Mouse (Mus musculus): ENCODE measurements around the gene Defb46. TPM values are rescaled to one million over a fixed set of nuclear protein-coding genes. Genes with fewer than 3 reads are reported as not detected.

Gene Defb46
- not detected for total RNA-seq (2023)

DNA sequence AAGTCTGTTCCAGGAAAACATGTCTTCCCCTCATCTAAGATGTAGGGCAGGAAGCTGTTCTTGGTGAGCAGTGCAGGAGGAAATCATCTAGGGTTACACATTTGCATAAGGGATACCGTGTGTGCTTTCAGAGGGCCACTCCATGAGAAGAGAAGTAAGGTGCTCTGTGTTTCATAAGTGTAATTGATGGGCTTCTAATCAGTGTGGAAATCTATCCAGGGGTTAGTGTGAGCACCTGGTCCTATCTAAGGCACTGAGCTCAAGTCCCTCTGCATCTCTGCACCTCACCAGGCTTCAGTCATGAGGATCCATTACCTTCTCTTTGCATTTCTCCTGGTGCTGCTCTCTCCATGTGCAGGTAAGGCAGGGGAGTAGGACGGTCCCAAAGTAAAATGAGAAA, at the start of gene Defb46:
TSS of gene Defb46 (plus strand) at position 301 of the 400 bp plus-strand sequence.

DNA sequence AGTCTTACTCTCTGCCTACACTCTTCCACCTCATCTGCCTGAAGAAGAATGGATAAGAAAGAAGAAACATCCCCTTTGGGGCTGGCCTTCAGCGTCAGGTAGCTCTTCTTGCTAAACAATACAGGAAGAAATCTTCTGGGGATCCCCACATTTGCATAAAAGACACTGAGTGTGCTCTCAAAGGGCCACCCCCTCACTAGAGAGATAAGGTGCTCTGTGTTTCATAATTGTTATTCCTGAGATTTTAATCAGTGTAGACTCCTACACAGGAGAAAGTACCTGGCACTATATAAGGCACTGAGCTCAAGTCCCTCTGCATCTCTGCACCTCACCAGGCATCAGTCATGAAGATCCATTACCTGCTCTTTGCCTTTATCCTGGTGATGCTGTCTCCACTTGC, 14.6 kb upstream of the Defb46 start, which contains the start of gene Defb6:
TSS of gene Defb6 (plus strand) at position 318 of the 400 bp plus-strand sequence.

DNA sequence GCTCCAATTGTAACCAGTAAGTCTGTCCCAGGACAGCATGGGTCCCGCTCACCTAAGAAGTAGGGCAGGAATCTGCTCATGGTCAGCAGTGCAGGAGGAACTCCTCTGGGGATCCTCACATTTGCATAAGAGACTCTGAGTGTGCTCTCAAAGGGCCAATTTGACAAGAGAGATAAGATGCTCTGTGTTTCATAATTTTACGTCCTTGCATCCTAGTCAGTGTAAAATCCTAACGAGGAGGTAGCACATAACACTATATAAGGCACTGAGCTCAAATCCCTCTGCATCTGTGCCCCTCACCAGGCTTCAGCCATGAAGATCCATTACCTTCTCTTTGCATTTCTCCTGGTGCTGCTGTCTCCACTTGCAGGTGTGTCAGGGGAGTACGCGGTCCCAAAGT, 7.6 kb downstream of the Defb46 start, which contains the start of gene Defb5:
TSS of gene Defb5 (plus strand) at position 301 of the 400 bp plus-strand sequence.

Other genes starting within 250 kb of the Defb46 start
- gene Defb37, start 248.9 kb upstream of the Defb46 start, total RNA-seq (2023), result not detected
- gene Defb38, start 213.3 kb upstream of the Defb46 start, total RNA-seq (2023), result not detected
- not detected for gene Defb39, start 175.1 kb upstream of the Defb46 start, total RNA-seq (2023)
- gene Defb12, start 125.1 kb upstream of the Defb46 start, total RNA-seq (2023), result not detected
- gene Defb34, start 116.2 kb upstream of the Defb46 start, total RNA-seq (2023), result not detected
- gene Gm45826, start 99.1 kb upstream of the Defb46 start, total RNA-seq (2023), result not detected
- not detected for gene Defb14, start 45.6 kb upstream of the Defb46 start, total RNA-seq (2023)
- not detected for gene Defb4, start 41.2 kb upstream of the Defb46 start, total RNA-seq (2023)
- not detected for gene Defb6, start 14.4 kb upstream of the Defb46 start, total RNA-seq (2023)
- not detected for gene Defb5, start 7.7 kb downstream of the Defb46 start, total RNA-seq (2023)
- not detected for gene Defb3, start 53.4 kb downstream of the Defb46 start, total RNA-seq (2023)
- gene Defb8, start 207.7 kb downstream of the Defb46 start, total RNA-seq (2023), result not detected